Mouse (Mus musculus) forebrain, embryonic 14.5 days (tissue): ENCODE results near the gene Zfp653. TPM values are rescaled to one million over a fixed set of nuclear protein-coding genes. Genes with fewer than 3 reads are reported as not detected.
"Not testable (repeated sequence)": the region's sequence is repeated elsewhere in the genome, so short reads cannot be mapped to it uniquely, and the experiment has no call there.

Source experiments
- ATAC-seq: fragments of 200-750 bp; cut with Nextera tagmentation; 2 replicates; pipeline ENCODE4 v1.8.0; 2017; ENCODE audit warnings: mild to moderate bottlenecking, moderate library complexity
- DNase-seq: peaks from one replicate; pipeline ENCODE4 v3.0.0-alpha.2; 2015; ENCODE audit warnings: low spot score
- H3K27ac ChIP-seq: fragments of 300-500 bp; sonication (generic); 2 replicates; pipeline ENCODE4 v1.5.1; 2014; ENCODE audit warnings: low read depth, mild to moderate bottlenecking, control low read depth, low read length, moderate library complexity
- H3K27me3 ChIP-seq: fragments of 300-500 bp; sonication (generic); replicated peaks from 2 replicates; pipeline ENCODE4 v1.6.1; 2014; ENCODE audit warnings: low read length, control low read depth, mixed read lengths; ENCODE audit not compliant: control insufficient read depth, insufficient read depth
- H3K36me3 ChIP-seq: fragments of 300-500 bp; sonication (generic); 2 replicates; pipeline ENCODE4 v1.6.1; 2014; ENCODE audit warnings: low read length, control low read depth; ENCODE audit not compliant: control insufficient read depth, insufficient read depth
- H3K4me1 ChIP-seq: fragments of 300-500 bp; sonication (generic); 2 replicates; pipeline ENCODE4 v1.6.1; 2014; ENCODE audit warnings: antibody characterized with exemption, low read length, control low read depth; ENCODE audit not compliant: control insufficient read depth, insufficient read depth
- H3K4me2 ChIP-seq: fragments of 300-500 bp; sonication (generic); 2 replicates; pipeline ENCODE4 v1.6.1; 2014; ENCODE audit warnings: mild to moderate bottlenecking, control low read depth, low read length
- H3K4me3 ChIP-seq: fragments of 300-500 bp; sonication (generic); 2 replicates; pipeline ENCODE4 v1.5.1; 2014; ENCODE audit warnings: low read depth, low read length, control low read depth
- H3K9ac ChIP-seq: fragments of 300-500 bp; sonication (generic); 2 replicates; pipeline ENCODE4 v1.6.1; 2014; ENCODE audit warnings: mild to moderate bottlenecking, low read length, control low read depth, moderate library complexity
- H3K9me3 ChIP-seq: fragments of 300-500 bp; sonication (generic); replicated peaks from 2 replicates; pipeline ENCODE4 v1.6.1; 2016; ENCODE audit warnings: low read length, control low read depth, mixed read lengths; ENCODE audit not compliant: control insufficient read depth
- WGBS: fragments of 180-500 bp; shearing (Covaris S2); extraction: QIAGEN DNeasy Blood & Tissue Kit; methylation state at CpG from one replicate; pipeline ENCODE4 v1.1.7; 2014; 5-methylcytosine and 5-hydroxymethylcytosine counted together
- polyA plus RNA-seq: library from polyadenylated mRNA; unstranded; fragments of >200 nt; fragmentation: Nextera tagmentation; extraction: Ambion mirVana; gene quantifications from 2 replicates; pipeline ENCODE4 v1.2.1, GENCODE M21; 2014

Gene Zfp653
- polyA plus RNA-seq, 1 experiment from 2014 or later: 11.3 TPM

GRCm38 (mm10) chr9:22084667-22085021 is 13.5 kb upstream of the Zfp653 start:
- ATAC-seq: no peak
- peak overlapping the region; percentile 79 for H3K9ac ChIP-seq
- H3K4me2 ChIP-seq: peak overlapping the region; percentile 67
- no peak overlapping the region for H3K27ac ChIP-seq
- H3K27me3 ChIP-seq: no peaks in the 10 kb centered on the region
- no peak for DNase-seq
- H3K36me3 ChIP-seq: 0 out of 2 replicates have a peak, but pooled peaks cover 11% of the 10 kb centered on the region
- peak overlapping the region; percentile 78 for H3K4me3 ChIP-seq
- H3K9me3 ChIP-seq: no peaks in the 10 kb centered on the region
- no peaks in the 10 kb centered on the region; the same call in 1 of the 2 replicates for H3K4me1 ChIP-seq
- 29% methylated on average over 4 of the region's 4 CpGs for WGBS

- Histone ChIP-seq H3K4me2 (no peak overlapping the region), H3K27ac (no peak overlapping the region), H3K4me1 (no peaks in the 10 kb centered on the region), H3K9ac (no peak overlapping the region), H3K4me3 (no peak overlapping the region), H3K36me3 (peaks cover 45% of the 10 kb centered on the region), H3K27me3 (no peaks in the 10 kb centered on the region), H3K9me3 (no peaks in the 10 kb centered on the region)
- DNase-seq (no peak), ATAC-seq (no peak)
- WGBS: 96% methylated on average over 23 of the region's 23 CpGs
Observed at GRCm38 (mm10) chr9:22076223-22076622, 5.0 kb upstream of the Zfp653 start.

- H3K9me3 ChIP-seq, H3K27me3 ChIP-seq, H3K4me1 ChIP-seq, H3K4me2 ChIP-seq, DNase-seq, ATAC-seq, H3K4me3 ChIP-seq, H3K27ac ChIP-seq, H3K9ac ChIP-seq: not testable (repeated sequence)
- WGBS: 79% methylated on average over 5 of the region's 5 CpGs
- peaks cover 45% of the 10 kb centered on the region for H3K36me3 ChIP-seq
Observed at GRCm38 (mm10) chr9:22075778-22076177, 4.6 kb upstream of the Zfp653 start.

- Histone ChIP-seq H3K4me2 (no peak overlapping the region), H3K36me3 (peaks cover 48% of the 10 kb centered on the region), H3K4me1 (peaks cover 6% of the 10 kb centered on the region), H3K4me3 (no peak overlapping the region), H3K27me3 (no peaks in the 10 kb centered on the region), H3K27ac (no peak overlapping the region), H3K9me3 (no peaks in the 10 kb centered on the region), H3K9ac (no peak overlapping the region)
- 98% methylated on average over 4 of the region's 4 CpGs for WGBS
- ATAC-seq: no peak
- DNase-seq: no peak
Observed at GRCm38 (mm10) chr9:22072276-22072675, 1.1 kb upstream of the Zfp653 start.

- H3K4me2 ChIP-seq: peak overlapping the region; percentile 58
- H3K9ac ChIP-seq: peak overlapping the region; percentile 93
- peaks cover 56% of the 10 kb centered on the region for H3K36me3 ChIP-seq
- H3K27ac ChIP-seq: 0 out of 2 replicates have a peak overlapping the region, but pooled peaks have one; percentile 97
- ATAC-seq (peak; percentile 11), DNase-seq (no peak)
- no peaks in the 10 kb centered on the region for H3K9me3 ChIP-seq
- 74% methylated on average over 4 of the region's 4 CpGs for WGBS
- no peaks in the 10 kb centered on the region for H3K27me3 ChIP-seq
- peaks cover 6% of the 10 kb centered on the region for H3K4me1 ChIP-seq
- peak overlapping the region; percentile 87 for H3K4me3 ChIP-seq
Observed at GRCm38 (mm10) chr9:22069881-22070553, 1.2 kb downstream of the Zfp653 start.

GRCm38 (mm10) chr9:22067195-22067594 is 4.0 kb downstream of the Zfp653 start:
- Histone ChIP-seq H3K4me1 (peaks cover 6% of the 10 kb centered on the region), H3K27me3 (no peaks in the 10 kb centered on the region), H3K4me2 (no peak overlapping the region), H3K36me3 (peaks cover 57% of the 10 kb centered on the region), H3K4me3 (no peak overlapping the region), H3K9me3 (no peaks in the 10 kb centered on the region), H3K27ac (no peak overlapping the region), H3K9ac (no peak overlapping the region)
- DNase-seq (no peak), ATAC-seq (no peak)
- WGBS: 84% methylated on average over 5 of the region's 5 CpGs

GRCm38 (mm10) chr9:22066433-22066832 is 4.7 kb downstream of the Zfp653 start:
- Histone ChIP-seq H3K4me1 (peaks cover 6% of the 10 kb centered on the region), H3K27ac (no peak overlapping the region), H3K4me2 (no peak overlapping the region), H3K4me3 (no peak overlapping the region), H3K27me3 (no peaks in the 10 kb centered on the region), H3K36me3 (peaks cover 64% of the 10 kb centered on the region), H3K9me3 (no peaks in the 10 kb centered on the region), H3K9ac (no peak overlapping the region)
- peak; percentile 42 for DNase-seq
- 69% methylated on average over 3 of the region's 3 CpGs for WGBS
- no peak for ATAC-seq

GRCm38 (mm10) chr9:22065642-22066041 is 5.5 kb downstream of the Zfp653 start:
- H3K27ac ChIP-seq: no peak overlapping the region
- H3K4me3 ChIP-seq: no peak overlapping the region
- DNase-seq (no peak), ATAC-seq (no peak)
- 99% methylated on average over 11 of the region's 11 CpGs for WGBS
- no peaks in the 10 kb centered on the region for H3K27me3 ChIP-seq
- H3K4me2 ChIP-seq: no peak overlapping the region
- H3K4me1 ChIP-seq: peaks cover 6% of the 10 kb centered on the region
- no peaks in the 10 kb centered on the region for H3K9me3 ChIP-seq
- peaks cover 72% of the 10 kb centered on the region for H3K36me3 ChIP-seq
- no peak overlapping the region for H3K9ac ChIP-seq

- Histone ChIP-seq H3K27ac (no peak overlapping the region), H3K4me3 (no peak overlapping the region), H3K27me3 (no peaks in the 10 kb centered on the region), H3K9ac (no peak overlapping the region), H3K4me2 (no peak overlapping the region), H3K4me1 (no peaks in the 10 kb centered on the region), H3K9me3 (no peaks in the 10 kb centered on the region), H3K36me3 (peaks cover 77% of the 10 kb centered on the region)
- DNase-seq: peak; percentile 66
- ATAC-seq: peak; percentile 65; the same call in 1 of the 2 replicates
- WGBS: 91% methylated on average over 3 of the region's 3 CpGs
Observed at GRCm38 (mm10) chr9:22064341-22064740, 6.8 kb downstream of the Zfp653 start.
